Mouse (Mus musculus) hindbrain, embryonic 14.5 days (tissue): ENCODE results near the gene E4f1. TPM values are rescaled to one million over a fixed set of nuclear protein-coding genes. Genes with fewer than 3 reads are reported as not detected.
A peak's percentile ranks its signal among the peaks of the same experiment; 100 is the strongest.

Source experiments
- ATAC-seq: fragments of 200-750 bp; cut with Nextera tagmentation; 2 replicates; pipeline ENCODE4 v1.8.0; 2017; ENCODE audit warnings: moderate number of reproducible peaks, mild to moderate bottlenecking, moderate TSS enrichment, moderate library complexity; ENCODE audit not compliant: low FRiP score
- DNase-seq: peaks from one replicate; pipeline ENCODE4 v3.0.0-alpha.2; 2015; ENCODE audit warnings: low spot score
- H3K27ac ChIP-seq: fragments of 300-500 bp; sonication (generic); 2 replicates; pipeline ENCODE4 v1.5.1; 2014; ENCODE audit warnings: mild to moderate bottlenecking, moderate library complexity
- H3K27me3 ChIP-seq: fragments of 300-500 bp; sonication (generic); 2 replicates; pipeline ENCODE4 v1.6.1; 2014; ENCODE audit warnings: mild to moderate bottlenecking, low read length, mixed read lengths; ENCODE audit not compliant: control insufficient read depth, insufficient read depth
- H3K36me3 ChIP-seq: fragments of 300-500 bp; sonication (generic); replicated peaks from 2 replicates; pipeline ENCODE4 v1.6.1; 2014; ENCODE audit not compliant: control insufficient read depth, insufficient read depth
- H3K4me1 ChIP-seq: fragments of 300-500 bp; sonication (generic); replicated peaks from 2 replicates; pipeline ENCODE4 v1.6.1; 2014; ENCODE audit warnings: antibody characterized with exemption, low read length, mixed read lengths; ENCODE audit not compliant: control insufficient read depth, insufficient read depth
- H3K4me2 ChIP-seq: fragments of 300-500 bp; sonication (generic); replicated peaks from 2 replicates; pipeline ENCODE4 v1.6.1; 2014; ENCODE audit warnings: mild to moderate bottlenecking, moderate library complexity
- H3K4me3 ChIP-seq: fragments of 300-500 bp; sonication (generic); replicated peaks from 2 replicates; pipeline ENCODE4 v1.5.1; 2014; ENCODE audit warnings: mild to moderate bottlenecking, low read length
- H3K9ac ChIP-seq: fragments of 300-500 bp; sonication (generic); 2 replicates; pipeline ENCODE4 v1.6.1; 2014
- H3K9me3 ChIP-seq: fragments of 300-500 bp; sonication (generic); 2 replicates; pipeline ENCODE4 v1.6.1; 2016; ENCODE audit warnings: low read length; ENCODE audit not compliant: control insufficient read depth
- WGBS: fragments of 180-500 bp; shearing (Covaris S2); extraction: QIAGEN DNeasy Blood & Tissue Kit; methylation state at CpG from one replicate; pipeline ENCODE4 v1.1.7; 2014; 5-methylcytosine and 5-hydroxymethylcytosine counted together
- polyA plus RNA-seq: library from polyadenylated mRNA; unstranded; fragments of >200 nt; fragmentation: Nextera tagmentation; extraction: Ambion mirVana; gene quantifications from 2 replicates; pipeline ENCODE4 v1.2.1, GENCODE M21; 2014

The E4f1 gene
- polyA plus RNA-seq: 20.6 and 25.8 TPM in 2 replicates

DNA sequence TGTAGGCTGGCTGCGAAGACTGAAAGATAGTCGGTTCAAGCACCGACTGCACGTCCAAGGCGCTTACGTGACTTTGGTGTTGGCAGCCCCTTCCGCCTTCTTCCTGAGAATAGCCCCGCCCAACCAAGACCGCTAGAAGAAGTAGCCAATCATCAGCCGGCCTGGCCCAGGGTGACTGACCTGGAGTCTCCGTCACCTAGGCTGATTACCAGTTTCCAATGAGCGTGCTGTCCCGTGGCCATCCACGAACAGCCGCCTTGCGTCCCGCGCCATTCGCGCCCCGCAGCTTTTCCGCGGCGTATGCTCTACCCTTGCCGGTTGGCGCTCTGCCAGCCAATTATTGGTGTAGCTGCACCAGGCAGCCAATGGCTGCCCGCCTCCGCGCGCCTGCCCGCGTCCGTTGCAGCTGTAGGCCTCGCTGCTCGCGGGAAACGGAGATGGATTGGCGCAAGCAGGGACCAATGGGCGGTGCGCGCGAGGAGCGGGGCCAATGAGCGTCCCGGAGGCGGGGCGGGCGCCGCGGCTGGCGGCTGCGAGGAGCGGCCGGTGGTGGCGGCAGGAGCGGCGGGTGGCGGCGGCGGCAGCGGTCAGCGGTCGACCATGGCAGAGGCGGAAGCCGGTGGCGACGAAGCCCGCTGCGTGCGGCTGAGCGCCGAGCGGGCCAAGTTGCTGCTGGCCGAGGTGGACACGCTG lies at the start of gene E4f1, which contains the start of gene Pgp:
Gene E4f1 (minus strand): TSS at position 404 of the 693 bp plus-strand sequence.
Gene Pgp (plus strand): TSS at position 483 of the 693 bp plus-strand sequence.
- ATAC-seq (peak; percentile 98), DNase-seq (peak; percentile 100)
- under 1% methylated on average over 71 of the region's 75 CpGs for WGBS
- Histone ChIP-seq H3K9me3 (no peaks in the 10 kb centered on the region), H3K9ac (peak within 1 kb of the TSS; percentile 92), H3K27ac (peak within 1 kb of the TSS; percentile 84), H3K36me3 (peaks cover 30% of the 10 kb centered on the region), H3K4me2 (peak within 1 kb of the TSS; percentile 99), H3K4me3 (peak within 1 kb of the TSS; percentile 94), H3K27me3 (no peaks in the 10 kb centered on the region), H3K4me1 (peaks cover 20% of the 10 kb centered on the region)

DNA sequence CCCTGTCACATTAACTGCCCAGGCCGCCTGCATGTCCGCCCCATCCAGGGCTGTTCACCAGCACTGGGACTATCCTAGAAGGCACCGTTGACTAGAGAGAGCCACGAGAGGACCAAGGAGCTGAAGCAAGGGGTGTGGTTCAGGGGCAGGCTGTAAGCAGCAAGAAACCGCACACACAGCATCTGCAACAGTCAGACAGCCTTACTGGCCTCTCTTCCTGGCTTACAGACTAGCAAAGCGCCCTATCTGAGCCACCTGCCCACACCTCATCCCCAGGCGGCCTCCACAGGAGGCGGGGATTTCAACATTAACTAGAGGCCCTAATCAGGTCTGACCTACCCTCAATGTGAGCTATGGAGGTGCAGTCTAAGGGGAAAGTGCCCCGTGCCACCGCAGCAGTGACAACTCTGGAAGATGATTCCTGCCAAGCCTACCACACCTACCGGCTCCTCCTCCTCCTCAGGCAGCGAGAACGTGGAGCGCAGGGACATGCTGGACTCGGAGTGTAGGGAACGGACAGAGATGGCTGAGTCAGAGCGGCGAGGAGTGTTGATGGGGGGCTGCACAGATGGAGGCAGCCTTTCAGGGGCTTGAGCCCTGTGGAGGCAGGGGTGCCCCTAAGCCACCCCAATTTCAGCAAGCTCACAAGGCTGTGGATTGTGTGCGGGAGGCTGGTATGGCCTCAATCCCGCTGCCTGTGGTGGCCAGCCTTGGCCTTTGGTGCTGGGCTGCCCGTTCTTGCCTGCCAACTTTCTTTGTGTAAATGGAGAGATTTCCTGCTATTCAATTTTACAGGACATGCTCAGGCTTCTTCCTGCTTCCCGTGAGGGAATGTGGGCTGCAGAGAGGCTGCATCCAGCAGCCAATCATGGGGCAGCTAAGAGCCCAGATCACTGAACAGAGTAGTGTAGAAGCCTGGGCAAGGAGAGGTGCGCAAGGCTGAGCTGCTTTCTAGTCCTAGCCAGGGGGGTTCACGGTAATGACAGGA lies 44.5 kb upstream of the E4f1 start:
- 91% methylated on average over 24 of the region's 24 CpGs for WGBS
- Histone ChIP-seq H3K9ac (no peak overlapping the region), H3K4me1 (no peaks in the 10 kb centered on the region)

DNA sequence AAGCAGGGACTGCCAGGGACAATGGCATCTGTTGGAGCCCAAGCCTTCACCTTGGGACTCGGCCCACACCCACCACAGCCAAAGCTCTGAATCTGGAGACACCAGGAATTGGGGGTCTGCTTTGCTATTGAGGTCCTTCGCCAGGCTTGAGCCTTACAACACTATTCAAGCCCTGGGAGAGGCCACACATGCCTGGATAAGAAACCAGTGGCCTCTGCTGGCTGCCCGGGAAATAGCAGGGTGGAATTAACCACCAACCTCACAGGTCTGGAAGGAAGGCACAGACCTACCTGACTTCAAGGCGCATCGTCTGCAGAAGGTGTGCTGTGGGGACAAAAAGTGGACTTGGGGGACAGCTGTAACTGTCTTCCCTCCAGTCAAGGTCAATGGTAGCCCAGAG lies 43.5 kb upstream of the E4f1 start:
- Histone ChIP-seq H3K4me1 (no peaks in the 10 kb centered on the region), H3K27me3 (no peaks in the 10 kb centered on the region), H3K9me3 (no peaks in the 10 kb centered on the region), H3K9ac (no peak overlapping the region), H3K27ac (no peak overlapping the region), H3K36me3 (peaks cover 79% of the 10 kb centered on the region), H3K4me3 (no peak overlapping the region), H3K4me2 (no peak overlapping the region)
- peak; percentile 73 for ATAC-seq
- DNase-seq: peak; percentile 63
- 47% methylated on average over 5 of the region's 5 CpGs for WGBS

More for the DNA sequence above, 44.5 kb upstream of the E4f1 start:
- peak; percentile 4; the same call in 1 of the 2 replicates for ATAC-seq
- no peaks in the 10 kb centered on the region for H3K9me3 ChIP-seq
- peak overlapping the region; percentile 18; the same call in 1 of the 2 replicates for H3K27ac ChIP-seq
- H3K27me3 ChIP-seq: no peaks in the 10 kb centered on the region
- no peak for DNase-seq
- no peak overlapping the region for H3K4me3 ChIP-seq
- H3K4me2 ChIP-seq: 0 out of 2 replicates have a peak overlapping the region, but pooled peaks have one; percentile 14
- peaks cover 77% of the 10 kb centered on the region for H3K36me3 ChIP-seq

DNA sequence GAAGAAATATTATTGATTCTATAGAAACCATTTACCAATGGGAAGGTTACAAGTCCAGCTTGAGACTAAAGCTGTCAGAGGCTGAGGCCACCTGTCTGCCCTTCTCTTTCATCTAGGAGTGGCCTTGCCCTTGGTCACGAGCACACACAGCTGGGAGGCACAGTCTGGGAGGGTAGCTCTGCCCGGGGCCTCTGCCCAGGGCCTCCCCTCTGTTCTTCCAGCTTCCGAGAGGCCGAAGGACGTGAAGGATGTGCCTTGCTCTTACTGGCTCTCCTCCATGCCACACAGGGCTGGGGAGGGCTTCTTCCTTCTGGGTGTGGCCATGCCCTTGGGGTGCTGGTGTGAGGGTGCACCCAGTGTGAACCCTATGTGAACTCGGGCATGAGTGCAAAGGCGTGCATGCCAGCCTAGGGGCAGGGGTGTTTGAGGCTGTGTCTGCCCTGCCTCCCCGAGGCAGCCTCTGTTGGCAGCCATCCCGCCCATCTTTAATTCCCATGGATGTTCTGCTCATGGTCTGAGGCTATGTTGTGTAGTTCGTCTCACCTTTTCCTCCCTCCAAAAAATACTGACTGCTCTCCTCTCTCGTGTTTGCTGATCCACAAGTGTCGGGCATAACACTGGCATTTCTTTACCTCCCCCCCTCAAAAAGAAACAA lies 37.8 kb upstream of the E4f1 start:
- Histone ChIP-seq H3K36me3 (peaks cover 94% of the 10 kb centered on the region), H3K9me3 (no peaks in the 10 kb centered on the region), H3K4me2 (no peak overlapping the region), H3K4me3 (no peak overlapping the region), H3K9ac (no peak overlapping the region), H3K27ac (no peak overlapping the region), H3K4me1 (0 out of 2 replicates have a peak, but pooled peaks cover 3% of the 10 kb centered on the region), H3K27me3 (no peaks in the 10 kb centered on the region)
- WGBS: 86% methylated on average over 12 of the region's 12 CpGs
- ATAC-seq (no peak), DNase-seq (no peak)

DNA sequence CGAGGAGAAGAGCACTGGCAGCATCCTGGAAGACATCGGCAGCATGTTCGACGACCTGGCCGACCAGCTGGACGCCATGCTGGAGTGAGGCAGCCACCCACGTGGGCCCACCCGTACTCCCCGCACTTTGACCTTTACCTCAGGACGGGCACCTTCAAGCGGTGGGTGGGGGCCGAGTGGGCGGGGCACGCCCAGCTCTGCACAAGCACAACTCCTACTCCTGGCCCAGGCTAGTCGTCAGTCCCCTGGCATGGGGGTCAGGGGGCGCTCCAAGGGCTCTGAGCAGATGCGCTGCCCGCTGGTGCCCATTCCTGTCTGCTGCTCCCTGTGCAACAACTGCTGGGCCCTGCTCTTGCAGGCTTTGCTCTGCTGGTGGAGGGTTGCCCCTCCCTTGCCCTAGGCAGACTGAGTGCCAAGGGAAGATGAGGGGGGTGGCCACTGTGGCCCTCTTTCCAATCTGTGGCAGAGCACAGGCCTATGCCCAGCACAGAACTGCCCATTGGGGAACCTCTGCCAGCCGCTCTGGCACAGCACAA lies 37.1 kb upstream of the E4f1 start:
- H3K4me2 ChIP-seq: no peak overlapping the region
- H3K36me3 ChIP-seq: peaks cover 100% of the 10 kb centered on the region
- H3K9me3 ChIP-seq: no peaks in the 10 kb centered on the region
- no peak overlapping the region for H3K27ac ChIP-seq
- DNase-seq (no peak), ATAC-seq (no peak)
- H3K9ac ChIP-seq: no peak overlapping the region
- no peaks in the 10 kb centered on the region for H3K27me3 ChIP-seq
- WGBS: 49% methylated on average over 19 of the region's 19 CpGs
- 0 out of 2 replicates have a peak, but pooled peaks cover 3% of the 10 kb centered on the region for H3K4me1 ChIP-seq
- no peak overlapping the region for H3K4me3 ChIP-seq

DNA sequence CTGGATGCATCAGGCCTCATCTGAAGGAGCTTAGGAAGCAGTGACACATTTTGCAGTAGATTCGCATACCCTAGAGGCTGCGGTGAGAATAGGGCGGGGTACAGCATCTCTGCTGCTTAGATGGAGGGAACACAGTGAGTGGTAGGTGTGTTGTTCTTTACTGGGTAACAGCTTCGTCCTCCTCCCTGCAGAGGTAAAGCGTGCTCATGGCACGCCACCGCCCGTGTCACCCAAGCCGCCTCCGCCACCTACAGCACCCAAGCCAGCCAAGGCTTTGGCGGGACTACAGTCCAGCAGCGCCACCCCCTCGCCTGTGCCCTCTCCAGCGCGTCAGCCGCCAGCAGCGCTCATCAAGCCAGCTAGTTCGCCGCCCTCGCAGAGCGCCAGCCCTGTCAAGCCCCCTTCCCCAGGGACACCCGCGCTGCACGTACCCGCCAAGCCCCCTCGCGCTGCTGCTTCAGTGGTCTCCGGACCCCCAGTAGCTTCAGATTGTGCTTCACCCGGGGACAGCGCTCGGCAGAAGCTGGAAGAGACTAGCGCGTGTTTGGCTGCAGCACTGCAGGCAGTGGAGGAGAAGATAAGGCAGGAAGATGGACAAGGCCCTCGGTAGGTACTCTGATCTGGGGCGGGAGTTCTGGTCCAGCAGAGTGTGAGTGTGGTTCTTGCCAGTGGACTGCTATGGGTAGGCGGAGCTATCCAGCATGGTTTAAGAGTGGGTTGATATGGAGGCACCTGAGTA lies 36.4 kb upstream of the E4f1 start:
- Histone ChIP-seq H3K27me3 (no peaks in the 10 kb centered on the region), H3K27ac (no peak overlapping the region), H3K4me3 (no peak overlapping the region), H3K4me1 (0 out of 2 replicates have a peak, but pooled peaks cover 3% of the 10 kb centered on the region), H3K9ac (no peak overlapping the region), H3K36me3 (peaks cover 100% of the 10 kb centered on the region), H3K9me3 (no peaks in the 10 kb centered on the region), H3K4me2 (no peak overlapping the region; the same call in 1 of the 2 replicates)
- ATAC-seq: no peak
- DNase-seq: no peak
- 30% methylated on average over 35 of the region's 36 CpGs for WGBS

DNA sequence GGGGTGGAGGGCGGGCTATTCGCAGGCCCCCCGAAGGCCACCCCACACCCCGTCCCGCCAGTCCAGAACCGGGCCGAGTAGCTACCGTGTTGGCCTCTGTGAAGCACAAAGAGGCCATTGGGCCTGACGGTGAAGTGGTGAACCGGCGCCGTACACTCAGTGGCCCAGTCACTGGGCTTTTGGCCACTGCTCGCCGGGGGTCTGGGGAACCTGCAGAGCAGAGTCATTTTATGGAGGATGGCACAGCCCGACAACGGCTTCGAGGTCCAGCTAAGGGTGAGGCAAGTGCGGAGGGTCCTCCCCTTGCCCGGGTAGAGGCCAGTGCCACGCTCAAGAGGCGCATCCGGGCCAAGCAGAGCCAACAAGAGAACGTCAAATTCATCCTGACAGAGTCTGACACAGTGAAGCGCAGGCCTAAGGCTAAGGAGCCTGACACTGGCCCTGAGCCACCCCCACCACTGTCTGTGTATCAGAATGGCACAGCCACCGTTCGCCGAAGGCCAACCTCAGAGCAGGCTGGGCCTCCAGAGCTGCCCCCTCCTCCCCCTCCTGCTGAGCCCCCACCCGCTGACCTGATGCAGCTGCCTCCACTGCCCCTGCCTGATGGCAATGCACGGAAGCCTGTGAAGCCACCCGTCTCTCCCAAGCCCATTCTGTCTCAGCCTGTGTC lies 35.3 kb upstream of the E4f1 start:
- ATAC-seq: no peak
- 88% methylated on average over 29 of the region's 30 CpGs for WGBS
- Histone ChIP-seq H3K9me3 (no peaks in the 10 kb centered on the region), H3K4me2 (no peak overlapping the region), H3K4me1 (0 out of 2 replicates have a peak, but pooled peaks cover 3% of the 10 kb centered on the region), H3K9ac (no peak overlapping the region), H3K27me3 (no peaks in the 10 kb centered on the region), H3K36me3 (peaks cover 100% of the 10 kb centered on the region), H3K4me3 (no peak overlapping the region), H3K27ac (no peak overlapping the region)
- DNase-seq: no peak

DNA sequence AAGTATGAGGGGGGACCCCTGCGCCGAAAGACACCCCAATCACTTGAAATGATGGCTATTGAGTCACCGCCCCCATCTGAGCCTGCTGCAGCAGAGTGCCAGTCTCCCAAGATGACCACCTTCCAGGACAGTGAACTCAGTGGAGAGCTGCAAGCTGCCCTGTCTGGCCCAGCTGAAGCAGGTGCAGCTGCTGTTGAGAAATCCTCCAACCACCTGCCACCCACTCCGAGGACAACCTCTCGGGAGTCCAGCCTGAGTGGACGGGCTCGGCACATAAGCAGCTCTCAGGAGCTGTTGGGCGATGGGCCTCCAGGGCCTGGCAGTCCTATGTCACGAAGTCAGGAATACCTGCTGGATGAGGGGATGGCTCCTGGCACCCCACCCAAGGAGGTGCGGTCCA lies 34.0 kb upstream of the E4f1 start:
- no peak overlapping the region for H3K27ac ChIP-seq
- H3K4me3 ChIP-seq: no peak overlapping the region
- no peaks in the 10 kb centered on the region for H3K27me3 ChIP-seq
- ATAC-seq (no peak), DNase-seq (no peak)
- H3K9ac ChIP-seq: no peak overlapping the region
- WGBS: 96% methylated on average over 10 of the region's 10 CpGs
- H3K36me3 ChIP-seq: peaks cover 98% of the 10 kb centered on the region
- H3K4me1 ChIP-seq: 0 out of 2 replicates have a peak, but pooled peaks cover 3% of the 10 kb centered on the region
- no peak overlapping the region for H3K4me2 ChIP-seq
- no peaks in the 10 kb centered on the region for H3K9me3 ChIP-seq
